Mouse (Mus musculus) E14TG2a.4 (cell line): ENCODE measurements at regions not wholly inside any gene's neighbourhood (a gene's known extent, or its start where the extent isn't known, plus 50 kb on each side); places are given as distances from the start of the nearest gene placed in this dataset.

ENCODE experiments used
- CTCF ChIP-seq: conservative IDR thresholded peaks from 2 replicates; pipeline ENCODE4 v1.5.1; 2014; ENCODE audit warnings: low read length
- NANOG ChIP-seq: IDR thresholded peaks from 2 replicates; pipeline ENCODE4 v1.6.1; 2014; ENCODE audit warnings: borderline replicate concordance, low read length, mixed read lengths
- POU5F1 ChIP-seq: IDR thresholded peaks from 2 replicates; pipeline ENCODE4 v1.6.1; 2014; ENCODE audit warnings: low read length, borderline replicate concordance

DNA sequence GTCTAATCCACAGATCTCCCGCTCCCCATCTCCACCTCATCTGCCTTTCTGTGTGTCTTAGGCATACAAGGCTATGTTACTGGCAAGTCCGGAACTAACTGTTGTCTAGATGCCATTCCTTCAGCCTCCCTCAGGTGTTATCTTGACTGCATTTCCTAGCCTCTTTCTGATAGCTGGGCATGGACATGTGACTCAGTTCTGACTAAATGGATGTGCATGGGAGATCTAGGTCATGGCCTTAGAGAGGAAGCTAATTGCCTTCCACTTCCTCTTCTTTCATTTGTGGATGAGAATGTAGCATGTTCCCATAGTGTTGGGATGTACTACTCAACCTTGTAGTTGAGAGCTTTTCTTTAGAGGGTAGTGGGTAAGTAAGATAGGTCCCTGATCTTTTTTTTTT is 75.9 kb upstream of the Arhgap32 start:
- TF ChIP-seq CTCF (no peak), POU5F1 (no peak), NANOG (no peak)
